ENCODE assay signal across 8 mouse cellular contexts in the genomic region with DNA sequence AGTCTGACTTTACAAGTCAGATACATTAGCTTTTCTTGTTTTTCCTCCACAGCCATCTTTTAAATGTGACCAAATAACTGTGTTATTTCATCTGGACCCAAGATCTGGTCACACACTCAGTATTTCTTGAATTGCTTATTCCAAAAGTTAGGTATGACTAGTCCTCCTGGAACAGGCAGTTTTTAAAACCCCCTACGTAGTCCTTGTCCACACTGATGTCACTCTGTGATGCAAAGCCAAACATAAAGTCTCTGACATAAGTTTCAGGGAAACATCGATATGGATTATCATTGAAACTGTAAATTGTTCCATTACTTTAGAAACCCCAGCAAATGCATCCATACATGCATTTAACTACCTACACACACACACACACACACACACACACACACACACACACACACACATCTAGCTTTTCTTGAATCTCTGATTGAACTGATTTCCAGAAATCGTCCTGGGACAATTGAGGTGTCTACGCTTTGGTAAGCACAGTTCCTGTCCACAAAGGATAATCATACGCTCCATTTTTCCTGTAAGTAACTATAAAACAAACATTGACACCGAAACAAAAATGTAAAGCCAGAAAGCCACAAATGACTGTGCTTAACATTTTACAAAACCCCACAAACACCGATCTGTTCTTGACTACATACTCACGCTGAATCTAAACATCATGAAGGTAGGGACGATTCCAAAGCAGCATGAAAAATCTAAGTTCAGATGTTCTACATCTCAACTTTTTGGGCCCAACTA. TPM values are rescaled to one million over a fixed set of nuclear protein-coding genes. Genes with fewer than 3 reads are reported as not detected.
DNase-seq lines count a peak whose midpoint lies in the region; ATAC-seq lines count a peak whose summit lies in the region.

No protein-coding gene starts in this region.

- H3K4me1 ChIP-seq in liver, embryonic 11.5 days (replicated peaks; ENCODE audit: control insufficient read depth, insufficient read depth, low read length), result peaks cover 8% of the 10 kb centered on the region
- H3K4me1 ChIP-seq in hindbrain, embryonic 16.5 days (ENCODE audit: control insufficient read depth, insufficient read depth, low read depth, low read length), result peaks cover 9% of the 10 kb centered on the region
- peaks cover 14% of the 10 kb centered on the region for H3K4me1 ChIP-seq in neural tube, embryonic 12.5 days

- no peaks in the 10 kb centered on the region for H3K9me3 ChIP-seq in liver, embryonic 11.5 days (ENCODE audit: control insufficient read depth, low read length)
- no peaks in the 10 kb centered on the region for H3K9me3 ChIP-seq in hindbrain, embryonic 16.5 days (ENCODE audit: control insufficient read depth, low read length)
- H3K9me3 ChIP-seq in neural tube, embryonic 12.5 days, result no peaks in the 10 kb centered on the region

- H3K27me3 ChIP-seq in liver, embryonic 11.5 days (replicated peaks; ENCODE audit: control insufficient read depth, insufficient read depth, low read length), result no peaks in the 10 kb centered on the region
- no peaks in the 10 kb centered on the region for H3K27me3 ChIP-seq in hindbrain, embryonic 16.5 days (replicated peaks; ENCODE audit: control insufficient read depth, insufficient read depth, low read length)
- no peaks in the 10 kb centered on the region for H3K27me3 ChIP-seq in neural tube, embryonic 12.5 days (replicated peaks)

- no peaks in the 10 kb centered on the region for H3K36me3 ChIP-seq in liver, embryonic 11.5 days (ENCODE audit: control insufficient read depth, insufficient read depth, low read length)
- no peaks in the 10 kb centered on the region for H3K36me3 ChIP-seq in hindbrain, embryonic 16.5 days (ENCODE audit: control insufficient read depth, insufficient read depth, low read length)
- H3K36me3 ChIP-seq in neural tube, embryonic 12.5 days, result no peaks in the 10 kb centered on the region

- DNase-seq in liver, embryonic 11.5 days (ENCODE audit: low spot score), result no peak
- DNase-seq in liver, result no peak
- peak; percentile 11 for DNase-seq in c-Kit-negative CD71-positive TER-119-positive erythroid progenitor cells, embryonic 14.5 days (ENCODE audit: low read depth, low spot score)
- DNase-seq in thymus, adult 18-20 months, result no peak
- no peak for DNase-seq in thymus, postnatal 36 days
- DNase-seq in urinary bladder, adult 2 months (ENCODE audit: low spot score), result no peak

- H3K4me3 ChIP-seq in liver, embryonic 11.5 days (ENCODE audit: low read depth, low read length), result peak overlapping the region; percentile 89
- H3K4me3 ChIP-seq in hindbrain, embryonic 16.5 days (ENCODE audit: low read length), result peak overlapping the region; percentile 78
- H3K4me3 ChIP-seq in neural tube, embryonic 12.5 days, result peak overlapping the region; percentile 83

- peak overlapping the region; percentile 87; the same call in 1 of the 2 replicates for H3K9ac ChIP-seq in liver, embryonic 11.5 days (ENCODE audit: low read depth, low read length)
- peak overlapping the region; percentile 89 for H3K9ac ChIP-seq in hindbrain, embryonic 16.5 days (ENCODE audit: low read depth, low read length)
- peak overlapping the region; percentile 87 for H3K9ac ChIP-seq in neural tube, embryonic 12.5 days

- 24% methylated on average over 9 of the region's 9 CpGs for WGBS in liver, embryonic 11.5 days
- 10% methylated on average over 9 of the region's 9 CpGs for WGBS in hindbrain, embryonic 16.5 days
- 16% methylated on average over 9 of the region's 9 CpGs for WGBS in neural tube, embryonic 12.5 days

- peak overlapping the region; percentile 85 for H3K4me2 ChIP-seq in liver, embryonic 11.5 days
- H3K4me2 ChIP-seq in hindbrain, embryonic 16.5 days (ENCODE audit: low read length), result peak overlapping the region; percentile 74
- H3K4me2 ChIP-seq in neural tube, embryonic 12.5 days (replicated peaks), result peak overlapping the region; percentile 71

- H3K27ac ChIP-seq in liver, embryonic 11.5 days (ENCODE audit: low read depth, low read length), result no peak overlapping the region
- no peak overlapping the region for H3K27ac ChIP-seq in hindbrain, embryonic 16.5 days (ENCODE audit: low read depth, low read length)
- H3K27ac ChIP-seq in neural tube, embryonic 12.5 days, result no peak overlapping the region

- no peak for ATAC-seq in liver, embryonic 11.5 days (replicated peaks; ENCODE audit: low FRiP score)
- no peak for ATAC-seq in hindbrain, embryonic 16.5 days
- no peak for ATAC-seq in neural tube, embryonic 12.5 days (ENCODE audit: low FRiP score, low read depth)

RNA-seq across cellular contexts. Expression of gene Ptpn4, which starts 1.5 kb away (rescaled TPM):
- 5.4 and 7.2 TPM in 2 replicates for polyA plus RNA-seq in liver, embryonic 11.5 days (2014; fragmentation: Nextera tagmentation; extraction: Ambion mirVana)
- polyA plus RNA-seq in hindbrain, embryonic 16.5 days (2015; fragmentation: Nextera tagmentation; extraction: Ambion mirVana), result 10.1 and 10.7 TPM in 2 replicates
- 13.0 and 14.4 TPM in 2 replicates for polyA plus RNA-seq in neural tube, embryonic 12.5 days (2016; fragmentation: Nextera tagmentation; extraction: Ambion mirVana)
- polyA plus RNA-seq in urinary bladder, adult 2 months (2012; rRNA removed), result 3.2 and 3.8 TPM in 2 replicates
